Mouse (Mus musculus): Measurements from ENCODE around the gene Parp14.

Parp14 gene

DNA sequence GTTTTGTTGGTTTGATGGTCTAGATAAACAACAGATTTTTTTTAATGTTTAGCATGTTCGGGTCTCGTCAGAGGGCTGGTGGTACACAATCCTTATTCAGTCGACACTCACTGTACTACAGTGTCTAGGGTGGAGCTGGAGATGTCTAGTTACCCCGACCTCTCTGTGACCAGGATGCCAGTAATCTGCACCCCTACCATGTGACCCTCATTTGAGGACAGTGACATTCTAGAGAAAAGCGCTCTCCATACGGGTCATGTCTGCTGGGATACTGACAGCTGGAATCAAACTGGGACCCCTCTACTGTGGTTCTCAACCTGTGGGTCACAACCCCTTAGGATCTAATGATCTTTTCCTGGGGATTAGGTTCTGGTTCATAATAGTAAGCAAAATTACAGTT, 1.7 kb downstream of the Parp14 start:
- no peak for DNase-seq

DNA sequence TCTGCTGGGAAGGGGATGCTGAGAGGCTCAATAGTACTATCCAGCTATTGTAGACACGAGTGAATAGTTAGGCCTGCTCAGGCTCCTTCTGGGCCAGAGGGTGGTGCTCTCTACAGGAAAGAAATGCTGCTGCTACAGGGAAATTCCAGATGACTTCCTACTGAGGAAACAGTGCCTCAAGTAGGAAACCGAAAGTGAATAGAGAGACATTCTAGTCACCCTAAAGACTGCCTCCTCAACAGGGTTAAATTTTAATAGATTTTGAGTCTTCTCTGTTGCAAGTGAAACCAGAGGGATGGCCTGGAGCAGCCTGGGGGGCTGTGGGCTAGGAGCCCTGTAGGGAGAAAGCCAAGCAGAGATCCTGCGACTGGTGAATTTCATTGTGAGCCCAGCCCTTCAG, 2.2 kb downstream of the Parp14 start:
- no peak for DNase-seq

DNA sequence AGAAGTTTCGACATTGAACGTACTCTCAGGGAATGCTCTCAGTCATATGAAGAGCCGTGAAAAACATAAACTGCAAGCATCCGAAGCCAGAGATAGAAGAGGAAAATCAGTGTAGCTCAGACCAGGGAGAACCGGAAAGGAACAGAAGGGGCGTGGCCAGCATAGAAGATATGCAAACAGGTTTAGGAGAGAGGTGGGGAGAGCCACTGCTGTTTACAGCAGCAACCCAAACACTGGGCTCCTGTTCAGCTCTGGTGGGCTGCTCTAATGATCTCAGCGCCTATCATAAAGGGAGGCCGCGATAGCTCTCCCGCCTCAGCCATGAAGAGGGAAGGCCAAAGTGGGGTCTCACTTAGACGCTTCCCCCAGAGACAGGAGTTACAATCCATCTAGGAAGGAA, 3.6 kb downstream of the Parp14 start:
- DNase-seq = no peak

DNA sequence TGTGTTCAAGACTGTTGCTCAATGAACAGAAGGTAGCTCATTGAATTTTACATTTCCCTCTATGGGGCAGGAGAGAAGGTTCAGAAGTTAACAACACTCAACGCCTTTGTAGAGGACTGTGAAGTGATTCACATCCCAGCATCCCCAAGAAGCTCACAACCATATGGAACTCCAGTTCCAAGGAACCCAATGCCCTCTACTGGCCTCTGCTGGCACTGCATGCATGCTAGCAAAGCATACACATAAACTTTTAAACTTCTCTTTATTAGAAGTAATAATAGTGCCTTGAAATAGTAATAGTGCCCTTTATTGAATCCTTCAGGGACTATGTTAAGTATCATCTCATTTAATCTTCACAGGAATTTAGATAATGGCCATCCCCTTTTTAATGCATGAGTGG, 9.3 kb downstream of the Parp14 start:
- DNase-seq = no peak

DNA sequence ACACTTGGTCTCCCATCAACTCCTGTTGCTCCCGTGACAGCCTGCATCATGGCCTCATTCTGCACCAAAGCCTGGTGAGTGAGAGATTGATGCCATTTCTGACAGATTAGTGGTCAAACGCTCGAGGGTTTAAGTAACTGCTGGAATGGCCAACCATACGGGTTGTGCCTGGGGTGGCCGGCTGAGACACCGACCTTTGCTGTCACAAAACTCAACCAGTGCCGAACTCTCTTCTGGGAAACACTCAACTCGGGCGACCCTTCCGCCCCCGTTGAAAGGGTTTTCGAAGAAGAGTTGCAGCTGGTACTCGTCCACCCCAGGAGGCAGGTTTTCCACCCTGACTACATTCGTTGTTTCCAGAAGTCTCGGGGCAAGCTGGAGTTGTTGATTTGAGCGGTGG, 11.1 kb downstream of the Parp14 start:
- DNase-seq = no peak

DNA sequence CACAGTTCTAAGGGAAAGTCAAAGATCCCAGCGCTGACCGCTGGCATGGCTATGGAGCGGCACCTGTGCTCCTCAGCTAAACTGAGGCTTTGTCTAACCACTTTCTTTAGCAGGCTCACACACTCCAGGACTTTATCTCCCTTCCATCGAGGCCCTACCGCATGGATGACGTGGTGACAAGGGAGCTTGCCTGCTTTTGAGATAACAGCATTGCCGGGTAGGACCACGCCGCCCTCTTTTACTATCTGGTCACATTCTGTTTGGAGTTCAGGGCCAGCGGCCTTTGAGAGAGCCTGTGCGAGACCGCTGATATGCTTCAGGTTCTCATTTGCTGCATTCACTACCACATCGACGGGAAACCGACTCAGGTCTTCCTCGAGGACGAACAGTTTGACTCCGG, 14.6 kb downstream of the Parp14 start:
- no peak for DNase-seq

DNA sequence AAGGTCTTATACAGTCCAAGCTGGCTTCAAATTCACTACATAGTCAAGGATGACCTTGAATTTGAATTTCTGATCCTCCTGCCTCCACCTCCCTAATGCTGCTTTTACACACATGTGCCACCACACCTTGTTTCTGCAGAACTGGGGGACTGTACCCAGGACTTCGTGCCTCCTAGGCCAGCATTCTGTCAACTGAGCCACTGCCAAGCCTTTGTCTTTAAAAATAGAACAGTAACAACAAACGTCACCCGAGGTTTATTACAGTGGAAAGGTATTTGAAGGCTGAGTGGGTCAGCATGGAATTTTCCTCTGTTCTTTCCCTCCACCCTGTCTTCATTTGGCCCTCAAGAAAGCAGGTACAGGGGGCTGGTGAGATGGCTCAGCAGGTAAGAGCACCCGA, 15.5 kb downstream of the Parp14 start:
- DNase-seq = no peak

DNA sequence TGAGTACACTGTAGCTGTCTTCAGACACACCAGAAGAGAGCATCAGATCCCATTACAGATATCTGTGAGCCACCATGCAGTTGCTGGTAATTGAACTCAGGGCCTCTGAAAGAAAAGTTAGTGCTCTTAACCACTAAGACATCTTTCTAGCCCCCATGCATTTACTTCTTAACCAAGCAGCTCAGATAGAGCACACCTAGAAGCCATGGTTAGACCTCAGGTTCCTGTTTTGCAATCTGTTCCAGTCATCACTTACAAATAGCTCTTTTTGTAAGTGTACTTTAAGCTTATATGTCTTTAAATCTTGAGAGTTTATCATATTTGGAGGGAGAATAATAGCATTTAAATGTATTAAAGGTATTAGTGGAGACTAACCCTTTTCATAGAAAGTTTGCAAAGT, 24.2 kb downstream of the Parp14 start:
- DNase-seq = no peak

DNA sequence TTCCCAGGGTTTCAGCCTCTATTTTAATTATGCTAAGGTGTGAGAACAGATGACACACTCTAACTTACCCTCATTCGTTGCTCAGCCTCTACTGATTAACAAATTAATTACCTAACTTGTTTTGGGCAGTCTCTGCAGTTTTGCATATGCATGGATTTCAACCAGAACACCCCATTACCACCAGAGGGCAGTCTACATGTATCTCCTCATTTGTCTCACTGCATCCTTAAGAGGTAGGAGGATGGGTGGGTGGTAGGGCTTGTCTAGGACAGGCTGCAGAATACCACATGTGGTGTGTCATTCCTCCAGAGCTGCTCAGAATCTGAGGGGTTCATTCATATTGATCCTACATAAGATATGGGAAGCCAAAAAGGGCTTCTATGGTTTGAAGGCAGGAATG, 31.7 kb downstream of the Parp14 start:
- DNase-seq = peak in 1 of 2 experiments; percentile 43

DNA sequence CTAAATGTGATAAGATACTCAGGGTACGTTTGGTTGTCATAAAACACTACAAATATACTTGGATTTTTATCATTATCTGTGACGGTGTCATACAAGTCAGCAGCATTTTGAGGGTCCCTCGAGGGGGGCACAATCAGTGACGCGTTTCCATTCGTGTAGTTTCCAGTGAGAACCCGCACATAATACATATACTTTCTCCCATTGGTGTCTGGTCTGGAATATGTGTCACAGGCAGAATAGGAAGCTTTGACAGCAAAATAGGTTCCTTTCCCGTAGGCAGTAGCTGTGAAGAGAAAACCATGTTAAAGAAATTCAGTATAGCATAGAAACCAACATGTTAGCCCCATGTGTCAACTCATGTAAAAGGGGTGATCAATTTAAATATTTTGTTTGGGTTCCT, 36.7 kb downstream of the Parp14 start:
- DNase-seq = no peak

DNA sequence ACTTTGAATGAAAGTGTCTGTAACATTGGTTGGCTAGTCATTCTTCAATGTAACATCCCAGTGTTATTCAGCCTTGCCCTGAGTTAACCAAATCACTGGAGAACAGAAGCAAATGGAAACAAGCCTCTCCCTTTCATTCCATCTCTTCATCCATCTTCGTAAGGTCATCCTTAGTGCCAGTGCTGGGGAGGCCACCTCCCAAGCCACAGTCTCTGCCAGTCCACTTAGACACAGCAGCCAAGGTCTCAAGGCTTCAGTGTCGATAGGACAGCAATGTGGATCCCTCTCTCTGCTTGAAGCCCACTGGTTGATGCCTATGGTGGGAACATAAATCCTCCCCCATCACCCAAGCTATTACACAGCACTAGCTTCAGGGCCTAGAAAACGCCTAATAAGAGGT, 38.4 kb downstream of the Parp14 start:
- DNase-seq = no peak

DNA sequence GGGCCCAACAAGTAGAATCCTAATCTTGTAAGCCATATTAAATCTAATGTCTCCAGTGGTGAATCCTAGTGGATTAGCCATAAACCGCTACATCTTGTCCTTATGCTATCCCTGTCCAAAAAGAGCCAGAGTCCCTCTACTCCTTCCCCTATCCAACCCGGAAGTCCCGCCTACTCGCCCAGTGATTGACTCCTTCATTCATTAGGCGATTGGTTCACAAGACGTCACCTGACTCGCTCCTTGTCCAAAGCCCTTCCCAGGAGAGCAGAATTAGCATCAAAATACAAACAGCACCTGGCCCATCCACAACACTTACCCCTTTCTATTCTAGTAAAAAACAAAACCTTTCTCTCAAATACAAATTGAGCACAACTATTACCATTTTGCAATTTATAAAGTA, 41.3 kb downstream of the Parp14 start:
- DNase-seq = no peak

DNA sequence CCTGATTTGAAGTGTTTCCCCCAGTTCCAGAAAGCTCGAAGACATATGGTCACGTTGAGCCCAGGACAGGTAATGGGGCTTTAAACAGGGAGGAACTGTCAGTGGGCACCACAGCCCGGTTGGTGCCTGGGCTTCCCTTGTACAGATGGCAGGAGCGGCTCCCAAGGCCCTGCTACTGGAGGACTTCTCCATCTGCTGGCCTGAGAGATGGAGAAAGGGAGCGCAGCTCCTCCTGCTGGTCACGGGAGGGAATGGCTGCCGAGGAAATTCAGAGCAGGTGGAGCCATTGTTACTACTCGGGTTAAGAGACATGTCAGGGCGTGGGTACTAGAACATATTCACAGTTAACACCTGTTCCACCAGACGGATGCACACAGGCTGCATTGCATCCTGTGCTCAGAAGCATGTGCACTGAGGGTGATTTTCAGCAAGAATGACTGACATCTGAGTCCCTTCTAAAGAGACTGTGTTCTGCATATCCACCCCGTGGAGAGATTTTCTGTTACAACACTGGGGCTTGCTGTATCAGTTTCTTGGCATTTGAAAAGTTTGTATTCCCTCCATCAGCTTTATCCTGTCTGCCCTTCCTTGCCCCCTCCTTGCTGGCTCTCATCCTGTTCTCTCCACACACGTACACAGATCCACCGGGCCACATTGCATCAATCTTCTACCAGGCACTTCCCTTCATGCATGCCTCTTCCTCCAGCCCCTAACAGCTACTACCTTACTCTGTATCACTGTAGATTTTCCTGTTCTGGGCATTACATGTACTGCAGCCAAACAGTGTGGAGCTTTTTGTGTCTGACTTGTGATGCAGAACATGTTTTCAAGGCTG, 53.9 kb downstream of the Parp14 start:
- DNase-seq = peak; percentile 92 to 94

DNA sequence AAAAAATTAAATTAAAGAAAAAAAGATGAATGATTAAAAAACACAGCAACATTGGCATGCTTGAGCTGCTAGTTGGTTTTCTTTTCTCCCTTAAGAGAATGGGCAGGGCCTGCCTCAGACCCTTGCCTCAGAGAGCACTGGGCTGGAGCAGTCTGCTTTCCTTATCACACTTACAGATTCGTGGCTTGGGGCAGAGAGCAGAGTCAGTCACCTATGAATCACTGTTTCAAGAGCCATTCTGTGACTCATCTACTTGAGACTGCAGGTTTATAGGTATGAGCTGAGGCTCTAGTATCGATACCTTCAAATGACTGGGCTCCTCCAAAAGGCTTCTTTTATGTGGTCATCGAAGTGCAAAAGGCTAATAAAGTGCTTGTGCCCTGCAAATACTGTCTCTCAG, 58.2 kb downstream of the Parp14 start:
- no peak for DNase-seq

DNA sequence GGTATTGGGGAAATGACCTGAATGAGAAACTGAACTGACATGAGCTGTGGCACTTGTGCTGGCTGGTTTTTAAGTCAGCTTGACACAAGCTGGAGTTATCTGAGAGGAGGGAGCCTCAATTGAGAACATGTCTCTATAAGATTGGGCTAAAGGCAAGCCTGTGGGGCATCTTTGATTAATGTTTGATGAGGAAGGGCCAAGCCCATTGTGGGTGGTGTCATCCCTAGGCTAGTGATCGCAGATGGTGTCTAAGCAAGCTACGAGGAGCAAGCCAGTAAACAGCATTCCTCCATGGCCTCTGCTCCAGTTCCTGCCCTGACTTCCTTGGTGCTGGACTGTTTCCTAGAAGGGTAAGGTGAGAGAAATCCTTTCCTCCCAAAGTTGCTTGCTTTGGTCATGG, 62.5 kb downstream of the Parp14 start:
- no peak for DNase-seq

DNA sequence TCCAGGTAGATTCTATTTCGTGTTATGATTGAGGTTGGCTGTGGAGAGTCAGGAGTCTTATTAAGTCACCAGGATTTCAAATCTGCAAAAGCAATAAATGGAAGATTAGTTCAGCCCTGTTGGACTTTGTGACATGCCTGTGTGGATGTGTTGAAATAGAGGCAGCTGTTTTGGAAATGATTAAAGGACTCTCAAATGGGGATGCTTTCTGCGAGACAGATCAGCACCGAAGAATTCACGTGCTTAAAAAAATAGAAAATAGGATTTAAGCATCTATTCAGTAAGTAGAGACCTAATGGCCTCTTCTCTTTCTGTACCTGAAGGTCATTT, 63.7 kb downstream of the Parp14 start:
- no peak for DNase-seq

DNA sequence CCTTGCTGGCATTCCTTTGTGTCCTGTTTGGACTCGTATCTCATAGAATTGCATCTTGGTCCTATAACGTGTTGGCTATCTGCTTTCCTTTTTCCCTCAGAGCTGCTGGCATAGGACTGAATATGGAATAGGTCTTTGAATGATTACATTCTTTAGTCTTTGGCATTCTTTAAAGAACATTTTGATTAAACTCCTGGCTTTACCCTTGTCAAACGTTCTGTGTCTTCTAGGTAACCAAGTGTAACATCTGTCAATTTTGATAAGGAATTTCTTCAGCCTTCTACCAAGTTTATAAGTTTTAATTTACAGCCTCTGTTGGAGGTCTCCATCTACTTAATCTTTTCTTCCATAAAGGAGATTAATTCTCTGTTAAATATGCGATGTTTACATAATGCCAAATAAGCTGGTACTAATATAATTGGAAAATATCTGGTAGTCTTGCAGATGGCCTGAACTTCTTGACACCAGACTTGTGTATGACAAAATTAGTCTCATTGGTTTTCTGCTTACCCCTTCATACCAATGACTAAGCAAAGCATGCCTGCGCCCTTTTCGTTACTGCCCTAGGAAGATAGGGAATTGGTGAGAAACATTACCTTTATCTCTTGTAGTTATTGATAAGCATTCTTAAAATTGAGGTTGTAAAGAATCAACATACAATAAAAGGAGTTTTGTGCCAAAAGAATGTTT, 64.2 kb downstream of the Parp14 start:
- no peak for DNase-seq

DNA sequence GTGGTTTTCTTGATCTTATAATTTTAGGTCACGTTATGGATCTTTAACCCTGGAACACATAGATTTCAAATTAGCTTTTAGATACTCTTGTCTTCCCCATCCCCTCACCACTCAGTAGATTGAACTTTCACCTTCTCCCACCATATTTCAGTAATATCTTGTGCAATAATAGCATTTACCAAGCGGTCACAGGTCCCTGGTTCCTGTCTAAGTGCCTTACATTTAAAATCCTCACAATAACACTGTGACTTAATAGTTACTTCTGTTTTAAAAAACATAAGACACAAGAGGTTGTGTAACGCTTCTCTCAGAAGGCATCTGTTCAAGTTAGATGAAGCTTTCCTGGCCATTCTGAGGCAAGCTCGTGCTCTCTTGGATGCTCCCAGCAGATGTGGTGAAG, 67.6 kb downstream of the Parp14 start:
- DNase-seq = no peak

DNA sequence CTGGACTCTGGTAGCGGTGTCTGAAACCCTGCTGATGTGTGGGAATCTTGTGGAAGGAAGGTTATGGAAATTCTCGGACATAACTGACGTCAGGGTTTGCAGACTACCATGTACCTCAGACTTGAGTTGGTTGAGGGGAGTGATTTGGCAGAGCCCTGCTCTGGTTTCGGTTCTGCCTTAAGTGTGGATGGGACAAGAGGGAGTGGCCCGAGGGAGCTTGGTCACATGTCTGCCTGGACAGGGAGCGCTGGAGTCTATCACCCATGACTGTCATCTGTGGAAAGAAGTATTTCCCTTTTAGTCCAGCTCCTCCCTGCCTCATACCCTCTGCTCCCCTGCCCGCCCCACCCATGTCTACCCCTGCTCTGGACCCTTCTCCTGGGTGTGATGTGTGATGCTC, 69.2 kb downstream of the Parp14 start:
- DNase-seq = no peak

DNA sequence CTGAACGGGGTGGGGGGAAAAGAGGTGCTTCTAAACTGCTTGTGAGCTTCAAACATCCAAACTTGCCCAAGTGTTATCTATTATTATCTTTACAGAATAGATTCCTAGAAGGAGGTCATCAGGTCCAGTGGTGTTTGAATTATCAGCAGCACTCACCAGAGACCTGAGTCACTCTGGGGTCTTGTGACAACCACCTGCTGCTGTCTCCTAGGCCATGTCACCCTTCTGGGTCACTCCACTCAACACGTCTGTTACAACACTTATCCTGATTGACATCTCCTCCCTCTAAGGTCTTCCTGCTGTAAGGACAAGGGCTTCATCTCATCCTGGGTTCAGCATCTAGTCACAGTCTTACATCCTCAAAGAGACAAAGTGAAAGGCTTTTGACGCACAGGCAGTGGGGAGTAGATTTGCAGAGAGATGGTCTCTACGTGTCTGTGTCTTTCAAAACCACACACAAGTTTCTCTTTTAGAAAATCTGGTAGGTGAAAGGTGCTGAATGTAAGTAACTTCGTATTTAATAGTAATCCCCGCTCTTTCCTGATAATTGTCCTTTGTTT, 79.3 kb downstream of the Parp14 start:
- no peak for DNase-seq

DNA sequence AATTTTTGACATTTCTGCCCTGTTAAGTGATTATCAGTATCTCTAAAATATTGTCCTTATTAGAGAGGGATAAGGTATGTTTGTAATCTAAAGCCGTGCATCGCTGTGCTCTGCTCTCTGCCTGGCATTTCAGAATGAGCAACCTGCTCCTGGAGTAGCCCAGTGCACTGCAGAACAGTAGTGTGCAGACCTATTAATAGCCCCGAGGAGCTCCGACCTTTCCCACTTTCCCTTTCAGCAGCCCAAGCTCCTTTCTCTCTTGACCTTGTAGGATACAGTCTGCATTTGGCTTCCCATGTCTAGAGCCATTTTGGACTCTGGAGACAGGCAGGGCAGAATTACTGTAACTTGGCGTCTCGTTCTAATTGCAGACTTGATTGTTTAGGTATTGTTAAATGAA, 83.0 kb downstream of the Parp14 start:
- DNase-seq = no peak

DNA sequence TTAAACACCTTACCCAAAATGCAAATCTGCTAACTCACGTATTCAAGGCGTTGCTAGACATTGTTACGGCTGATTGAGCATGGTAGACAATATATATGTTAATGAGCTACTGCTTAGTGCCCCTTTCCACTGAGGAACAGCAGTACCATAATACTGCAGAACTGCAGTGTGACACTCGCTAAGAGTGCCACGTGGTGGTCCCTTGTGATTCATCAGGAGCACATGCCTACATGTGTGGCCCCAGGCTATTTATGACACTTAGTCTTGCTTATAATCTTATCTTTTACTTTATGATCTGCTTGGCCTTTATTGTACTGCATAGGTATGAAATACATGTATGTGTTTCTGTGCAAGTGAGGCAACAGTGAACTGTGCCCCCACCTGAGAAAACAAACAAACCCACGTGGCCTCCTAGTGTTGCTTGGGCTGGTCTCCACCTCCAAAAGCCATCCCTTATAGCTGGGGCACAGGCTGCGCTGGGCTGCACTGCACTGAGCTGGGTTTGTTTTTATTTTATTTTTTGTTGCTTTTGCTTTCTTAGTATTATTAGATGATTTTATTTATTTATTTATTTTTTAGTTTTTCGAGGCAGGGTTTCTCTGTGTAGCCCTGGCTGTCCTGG, 83.7 kb downstream of the Parp14 start:
- DNase-seq = no peak

DNA sequence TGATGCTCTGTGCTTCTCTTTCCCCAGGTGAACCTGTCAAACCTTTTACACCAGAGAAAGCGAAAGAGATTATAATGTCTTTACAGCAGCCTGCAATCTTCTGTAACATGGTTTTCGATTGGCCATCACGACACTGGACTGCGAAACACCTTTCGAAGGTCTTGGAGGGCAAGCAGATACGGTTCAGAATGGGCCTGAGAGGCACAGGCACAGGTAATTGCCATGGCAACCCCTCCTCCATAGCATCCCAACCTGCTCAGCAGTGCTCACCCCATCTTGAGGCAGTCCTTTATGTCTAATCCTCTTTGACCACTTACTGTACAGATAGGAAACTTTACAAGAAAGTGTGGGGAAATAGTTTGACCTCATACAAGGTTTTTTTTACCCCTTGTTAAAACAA, 84.2 kb downstream of the Parp14 start:
- DNase-seq = no peak

DNA sequence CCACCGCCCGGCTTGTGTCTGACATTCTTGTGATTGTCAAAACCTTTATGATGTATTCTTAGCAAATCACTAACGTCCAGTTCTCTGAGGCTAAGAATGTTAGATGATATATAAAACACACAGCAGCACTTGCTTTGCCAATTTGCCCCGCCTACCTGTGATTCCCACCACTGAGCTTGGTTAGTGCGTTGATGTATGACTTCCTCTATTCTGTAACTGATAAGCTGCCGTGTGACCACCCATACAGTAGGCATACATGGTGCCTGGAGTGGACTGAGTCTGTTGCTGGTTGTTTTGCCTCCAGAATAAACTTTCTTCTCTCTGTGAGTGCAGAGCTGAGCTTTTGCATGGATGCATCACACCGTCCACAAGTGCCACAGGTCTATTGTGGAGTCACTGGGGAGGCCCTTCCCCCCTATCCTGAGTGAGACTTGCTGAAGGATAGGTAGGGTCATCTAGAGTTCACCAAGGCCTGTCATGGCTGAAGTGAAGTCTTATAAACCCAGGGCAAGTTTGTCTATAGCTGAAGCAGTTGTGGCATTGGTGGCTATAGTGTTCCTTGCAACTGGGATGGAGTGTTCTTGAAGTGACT, 87.1 kb downstream of the Parp14 start:
- DNase-seq = no peak
